Mouse (Mus musculus) gastrocnemius, postnatal 25 days (tissue): Measurements from ENCODE around the gene Iqch. TPM values are rescaled to one million over a fixed set of nuclear protein-coding genes. Genes with fewer than 3 reads are reported as not detected.

Experiments
- DNase-seq: peaks from one replicate; pipeline ENCODE4 v3.0.0; 2022
- total RNA-seq, 2 experiments: library from RNA; stranded (reverse); gene quantifications; 1 replicate in 1 of 2; 2 replicates in 1 of 2; pipeline ENCODE4 v1.2.3; 2021

Iqch gene
- total RNA-seq, 2 experiments from 2014 or later, result not detected

GRCm38 (mm10) chr9:63377270-63378142 lies 224.8 kb downstream of the Iqch start, which contains the start of gene Map2k5:
Gene Map2k5, minus strand, starts transcription at chr9:63377902.
- peak; percentile 88 for DNase-seq

- no peak for DNase-seq
Observed at GRCm38 (mm10) chr9:63373315-63373714, 229.0 kb downstream of the Iqch start.

- no peak for DNase-seq
Observed at GRCm38 (mm10) chr9:63372541-63372940, 229.8 kb downstream of the Iqch start.

Other genes with a start within 250 kb of the Iqch start
- 10 to 100 TPM; 12.4 to 13.8 TPM for gene Map2k5, start 224.6 kb downstream of the Iqch start, total RNA-seq
- gene 2300009A05Rik, start 203.2 kb downstream of the Iqch start, total RNA-seq, result 10 to 100 TPM; 30.0 to 33.7 TPM
- gene Aagab, start 167 bp upstream of the Iqch start, total RNA-seq, result 10 to 100 TPM; 10.1 to 12.4 TPM
- 10 to 100 TPM; 42.7 to 67.5 TPM for gene Smad3, start 155.5 kb upstream of the Iqch start, total RNA-seq